Mouse (Mus musculus) spleen, adult 2 months (tissue): ENCODE results near the gene Mgrn1. TPM values are rescaled to one million over a fixed set of nuclear protein-coding genes. Genes with fewer than 3 reads are reported as not detected.
A peak's percentile ranks its signal among the peaks of the same experiment; 100 is the strongest.

Experiments used
- DNase-seq, 2 experiments: peaks; one replicate each; pipeline versions ENCODE4 v3.0.0 to v3.0.0-alpha.2; 2012 to 2021; ENCODE audit warnings: low spot score in 2 of 2, low read depth in 1 of 2
- H3K27ac ChIP-seq: fragments of 200-500 bp; 2 replicates; pipeline ENCODE4 v1.5.1; 2012; ENCODE audit warnings: low read length, inconsistent platforms; ENCODE audit not compliant: insufficient read depth
- H3K27me3 ChIP-seq: fragments of 200-500 bp; 2 replicates; pipeline ENCODE4 v1.6.1; 2012; ENCODE audit warnings: mild to moderate bottlenecking, moderate library complexity, low read length, inconsistent platforms; ENCODE audit not compliant: control insufficient read depth, insufficient read depth
- H3K36me3 ChIP-seq: fragments of 200-500 bp; 2 replicates; pipeline ENCODE4 v1.6.1; 2012; ENCODE audit warnings: mild to moderate bottlenecking, low read length, inconsistent platforms; ENCODE audit not compliant: control insufficient read depth, insufficient read depth
- H3K4me1 ChIP-seq: fragments of 200-500 bp; 2 replicates; pipeline ENCODE4 v1.6.1; 2011; ENCODE audit warnings: inconsistent platforms; ENCODE audit not compliant: control insufficient read depth, insufficient read depth, insufficient read length
- H3K4me3 ChIP-seq: fragments of 200-500 bp; 2 replicates; pipeline ENCODE4 v1.5.1; 2011; ENCODE audit warnings: mild to moderate bottlenecking, inconsistent platforms; ENCODE audit not compliant: insufficient read depth, insufficient read length; ENCODE audit errors: extremely low read depth
- CTCF ChIP-seq: fragments of 200-500 bp; IDR thresholded peaks from 2 replicates; pipeline ENCODE4 v1.5.1; 2011; ENCODE audit warnings: mild to moderate bottlenecking, inconsistent platforms; ENCODE audit not compliant: insufficient read depth, insufficient read length, insufficient replicate concordance; ENCODE audit errors: extremely low read depth
- POLR2A ChIP-seq: fragments of 200-500 bp; IDR thresholded peaks from 2 replicates; pipeline ENCODE4 v1.6.1; 2011; ENCODE audit warnings: low read depth, low read length, inconsistent platforms
- WGBS: fragments of 180-500 bp; shearing (Covaris S2); methylation state at CpG from one replicate; pipeline ENCODE4 v1.1.7; 2018; 5-methylcytosine and 5-hydroxymethylcytosine counted together
- polyA plus RNA-seq: library from polyadenylated mRNA; depleted of rRNA; stranded (reverse); fragments of >200 nt; gene quantifications from 2 replicates; pipeline ENCODE4 v1.2.3, GENCODE M21; 2012

Gene Mgrn1
- polyA plus RNA-seq, 1 experiment: 103 TPM

- WGBS: 3% methylated on average over 16 of the region's 16 CpGs
- Histone ChIP-seq H3K27ac (peak overlapping the region; percentile 74), H3K36me3 (peaks cover 25% of the 10 kb centered on the region), H3K4me1 (peaks cover 2% of the 10 kb centered on the region; the same call in 1 of the 2 replicates), H3K4me3 (peak overlapping the region; percentile 84), H3K27me3 (no peaks in the 10 kb centered on the region)
- no peak for DNase-seq
- no peak for TF ChIP-seq POLR2A
- no peak for TF ChIP-seq CTCF
These were observed 53.4 kb downstream of the Mgrn1 start for GRCm38 (mm10) chr16:4939412-4939811.

GRCm38 (mm10) chr16:4940311-4940850 lies 54.3 kb downstream of the Mgrn1 start:
- WGBS: 90% methylated on average over 10 of the region's 10 CpGs

GRCm38 (mm10) chr16:4941016-4941415 lies 55.0 kb downstream of the Mgrn1 start:
- H3K36me3 ChIP-seq: peaks cover 28% of the 10 kb centered on the region
- TF ChIP-seq POLR2A: no peak

More at GRCm38 (mm10) chr16:4940311-4940850, 54.3 kb downstream of the Mgrn1 start:
- H3K27me3 ChIP-seq: no peaks in the 10 kb centered on the region
- DNase-seq: no peak
- peaks cover 2% of the 10 kb centered on the region; the same call in 1 of the 2 replicates for H3K4me1 ChIP-seq
- TF ChIP-seq CTCF: no peak
- no peak for TF ChIP-seq POLR2A
- H3K4me3 ChIP-seq: no peak overlapping the region
- H3K27ac ChIP-seq: no peak overlapping the region
- H3K36me3 ChIP-seq: peaks cover 25% of the 10 kb centered on the region

GRCm38 (mm10) chr16:4942868-4943267 lies 56.8 kb downstream of the Mgrn1 start:
- H3K27me3 ChIP-seq: no peaks in the 10 kb centered on the region
- DNase-seq: no peak
- no peak overlapping the region for H3K27ac ChIP-seq
- TF ChIP-seq POLR2A (no peak), CTCF (no peak)
- peaks cover 29% of the 10 kb centered on the region for H3K36me3 ChIP-seq
- 92% methylated on average over 8 of the region's 8 CpGs for WGBS
- no peak overlapping the region for H3K4me3 ChIP-seq
- H3K4me1 ChIP-seq: 0 out of 2 replicates have a peak, but pooled peaks cover 2% of the 10 kb centered on the region

More at GRCm38 (mm10) chr16:4941016-4941415, 55.0 kb downstream of the Mgrn1 start:
- Histone ChIP-seq H3K4me1 (0 out of 2 replicates have a peak, but pooled peaks cover 2% of the 10 kb centered on the region), H3K27ac (no peak overlapping the region), H3K4me3 (no peak overlapping the region), H3K27me3 (no peaks in the 10 kb centered on the region)
- DNase-seq: no peak

GRCm38 (mm10) chr16:4943431-4943830 lies 57.4 kb downstream of the Mgrn1 start:
- no peak for TF ChIP-seq POLR2A
- TF ChIP-seq CTCF: no peak
- WGBS: 91% methylated on average over 3 of the region's 3 CpGs
- H3K27me3 ChIP-seq: no peaks in the 10 kb centered on the region
- no peak overlapping the region for H3K27ac ChIP-seq
- H3K36me3 ChIP-seq: peaks cover 33% of the 10 kb centered on the region
- 0 out of 2 replicates have a peak, but pooled peaks cover 2% of the 10 kb centered on the region for H3K4me1 ChIP-seq
- no peak for DNase-seq
- no peak overlapping the region for H3K4me3 ChIP-seq

- H3K4me1 ChIP-seq: no peaks in the 10 kb centered on the region
- 88% methylated on average over 4 of the region's 4 CpGs for WGBS
- no peak overlapping the region for H3K4me3 ChIP-seq
- H3K36me3 ChIP-seq: peaks cover 36% of the 10 kb centered on the region
- no peak for DNase-seq
- H3K27ac ChIP-seq: no peak overlapping the region
- TF ChIP-seq CTCF: no peak
- no peak for TF ChIP-seq POLR2A
- H3K27me3 ChIP-seq: no peaks in the 10 kb centered on the region
These were observed 59.4 kb downstream of the Mgrn1 start for GRCm38 (mm10) chr16:4945415-4945814.

GRCm38 (mm10) chr16:4946155-4946554 lies 60.1 kb downstream of the Mgrn1 start:
- Histone ChIP-seq H3K27ac (no peak overlapping the region), H3K4me3 (no peak overlapping the region), H3K36me3 (peaks cover 36% of the 10 kb centered on the region), H3K4me1 (no peaks in the 10 kb centered on the region), H3K27me3 (no peaks in the 10 kb centered on the region)
- TF ChIP-seq POLR2A (no peak), CTCF (no peak)
- WGBS: 93% methylated on average over 3 of the region's 3 CpGs
- no peak for DNase-seq
